Mouse (Mus musculus) urinary bladder, postnatal 25 days (tissue): ENCODE measurements at regions not wholly inside any gene's neighbourhood (a gene's known extent, or its start where the extent isn't known, plus 50 kb on each side); places are given as distances from the start of the nearest gene placed in this dataset.
"Not testable (repeated sequence)": the region's sequence is repeated elsewhere in the genome, so short reads cannot be mapped to it uniquely, and the experiment has no call there.

ENCODE experiments used
- DNase-seq: peaks from one replicate; pipeline ENCODE4 v3.0.0; 2022; ENCODE audit warnings: low spot score

DNA sequence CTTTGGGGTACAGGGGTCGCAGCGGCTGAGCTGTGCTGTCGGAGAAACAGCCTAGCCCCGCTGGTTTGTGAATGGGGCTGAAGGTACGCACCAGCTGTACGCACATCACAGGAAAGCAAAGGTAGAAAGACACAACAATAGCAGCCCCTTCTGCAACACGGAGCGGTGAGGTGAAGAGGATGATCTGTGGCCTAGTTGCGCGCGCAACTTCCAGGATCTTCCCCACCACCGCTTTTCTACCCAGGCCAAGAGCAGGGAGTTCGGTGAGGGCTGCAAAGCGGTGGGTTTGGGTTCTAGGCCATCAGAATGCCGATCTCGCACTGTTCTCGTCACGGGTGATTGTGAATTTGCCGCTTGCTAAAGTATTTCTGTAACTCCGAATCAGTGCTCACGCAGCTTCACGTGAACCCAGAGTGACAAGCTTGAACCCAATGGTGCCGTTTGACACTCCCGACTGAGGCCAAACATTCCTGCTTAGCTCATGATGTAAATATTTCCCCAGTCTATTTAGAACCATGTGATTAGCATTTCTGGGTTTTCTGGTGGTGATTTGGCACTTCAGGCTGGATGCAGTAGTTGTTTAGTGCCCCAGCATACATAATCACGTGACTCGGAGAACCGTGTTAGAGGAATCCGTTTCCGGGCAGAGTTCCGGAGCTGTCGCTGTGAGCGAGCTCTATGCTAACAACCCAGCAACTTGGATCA lies 54.7 kb downstream of the Cryaa start:
- DNase-seq: no peak

DNA sequence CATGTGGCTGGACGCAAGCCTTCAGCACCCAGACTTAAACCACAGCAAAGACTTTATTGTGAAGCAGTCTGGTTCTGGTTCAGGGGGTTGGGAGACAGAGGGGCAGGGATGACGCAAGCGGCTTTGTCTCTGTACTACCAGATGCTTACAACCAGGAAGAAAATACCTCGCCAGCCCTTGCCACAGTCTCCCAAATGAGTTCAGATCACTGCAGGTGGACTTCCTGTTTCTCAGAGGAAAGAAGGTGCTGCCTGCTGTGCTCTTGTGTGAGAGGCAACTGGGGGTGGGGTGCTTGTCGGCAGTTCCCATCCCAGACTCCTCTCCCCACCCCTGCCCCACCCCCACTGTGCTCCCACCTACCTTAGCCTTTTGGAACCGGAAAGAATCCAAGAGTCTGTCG lies 56.9 kb downstream of the Cryaa start:
- no peak for DNase-seq

DNA sequence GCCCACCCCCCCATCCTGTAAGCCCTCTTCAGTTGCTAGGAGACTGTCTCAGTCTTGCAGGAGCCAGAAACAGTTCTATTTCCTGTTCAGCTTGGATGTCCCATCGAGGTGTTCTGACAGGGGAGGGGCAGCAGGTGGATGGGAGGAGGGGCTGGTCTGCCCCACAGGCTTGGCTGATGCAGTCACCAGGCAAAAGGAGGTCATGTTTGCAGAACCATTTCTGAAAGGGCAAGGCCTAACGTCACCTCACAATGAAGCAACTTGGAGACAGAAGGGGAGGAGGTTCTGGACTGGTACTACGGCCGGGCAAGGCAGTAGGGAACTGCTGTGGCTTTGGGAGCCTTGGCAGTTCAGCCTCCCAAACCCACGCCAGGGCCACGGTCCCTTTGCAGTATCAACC lies 59.1 kb downstream of the Cryaa start:
- DNase-seq: no peak

DNA sequence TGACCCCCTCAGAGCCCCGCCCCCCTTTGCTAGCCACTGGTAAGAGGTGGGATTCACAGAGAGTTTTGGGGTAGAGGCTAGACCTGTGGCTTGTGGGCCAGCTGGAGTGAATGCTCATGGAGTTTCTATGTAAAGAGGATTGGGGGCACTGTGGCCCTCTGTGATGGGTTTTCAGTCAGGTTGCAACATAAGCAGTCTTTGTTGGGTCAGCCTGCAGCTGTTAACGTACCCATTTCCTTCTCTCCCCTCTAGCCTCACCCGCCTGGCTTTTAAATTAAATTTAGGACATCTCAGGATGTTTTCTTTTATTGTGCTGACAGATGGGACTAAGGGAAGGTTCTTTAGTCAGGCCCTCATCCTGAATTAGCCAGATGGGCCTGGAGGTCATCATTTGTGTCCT lies 60.6 kb downstream of the Cryaa start:
- no peak for DNase-seq

DNA sequence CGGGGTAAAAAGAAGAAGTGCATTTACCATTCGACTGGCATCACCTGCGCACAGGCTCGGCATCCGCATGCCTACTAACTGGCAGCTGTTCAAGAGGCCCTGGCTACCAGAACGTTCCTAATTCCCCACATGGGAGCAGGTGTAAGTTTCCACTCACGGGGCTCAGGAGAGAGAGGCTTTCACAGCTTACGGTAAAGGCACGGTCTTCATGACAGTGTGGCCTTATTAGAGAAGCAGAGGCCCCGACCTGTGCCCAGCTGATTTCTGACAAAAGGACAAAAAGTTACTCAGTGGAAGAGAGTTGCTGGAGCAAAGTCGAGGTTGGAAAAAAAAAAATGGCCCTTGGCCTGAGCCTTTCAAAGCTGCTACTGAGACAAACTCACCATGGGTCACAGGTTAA lies 62.0 kb downstream of the Cryaa start:
- DNase-seq: no peak

DNA sequence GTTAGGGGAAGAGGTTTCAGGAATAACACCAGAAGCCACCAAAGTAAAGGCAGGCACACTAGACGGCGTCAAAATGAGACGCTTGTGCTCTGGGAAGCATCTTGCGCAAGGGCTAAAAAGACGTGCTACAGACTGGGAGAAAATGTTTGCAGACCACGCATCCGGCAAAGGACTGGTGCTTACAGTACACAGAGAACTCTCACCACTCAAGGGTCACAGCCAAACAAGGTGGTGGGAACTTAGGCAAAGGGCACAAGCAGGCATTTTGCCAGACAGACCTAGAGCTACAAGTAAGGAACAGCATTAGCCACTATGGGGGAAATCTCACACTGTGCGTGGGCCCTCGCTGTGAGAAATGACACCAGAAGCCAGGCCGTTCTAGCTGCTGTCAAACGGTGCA lies 62.5 kb downstream of the Cryaa start:
- no peak for DNase-seq

DNA sequence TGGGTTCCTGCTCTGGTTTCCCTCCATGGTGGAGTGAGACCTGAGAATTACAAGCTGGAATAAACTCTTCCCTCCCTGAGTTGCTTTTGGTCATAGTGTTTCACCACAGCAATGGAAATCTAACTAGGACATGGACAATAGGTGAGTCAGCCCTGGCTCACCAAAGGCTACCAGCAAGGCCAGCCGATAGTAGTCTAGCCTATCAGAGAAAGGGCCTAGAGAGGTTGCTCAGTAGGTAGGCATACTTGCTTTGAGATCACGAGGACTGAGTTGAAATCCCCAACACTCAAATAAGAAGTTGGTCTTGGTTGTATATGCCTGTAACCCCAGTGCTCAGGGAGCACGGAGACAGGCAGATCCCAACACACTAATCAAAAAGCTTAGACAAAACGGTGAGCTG lies 66.0 kb downstream of the Cryaa start:
- no peak for DNase-seq

DNA sequence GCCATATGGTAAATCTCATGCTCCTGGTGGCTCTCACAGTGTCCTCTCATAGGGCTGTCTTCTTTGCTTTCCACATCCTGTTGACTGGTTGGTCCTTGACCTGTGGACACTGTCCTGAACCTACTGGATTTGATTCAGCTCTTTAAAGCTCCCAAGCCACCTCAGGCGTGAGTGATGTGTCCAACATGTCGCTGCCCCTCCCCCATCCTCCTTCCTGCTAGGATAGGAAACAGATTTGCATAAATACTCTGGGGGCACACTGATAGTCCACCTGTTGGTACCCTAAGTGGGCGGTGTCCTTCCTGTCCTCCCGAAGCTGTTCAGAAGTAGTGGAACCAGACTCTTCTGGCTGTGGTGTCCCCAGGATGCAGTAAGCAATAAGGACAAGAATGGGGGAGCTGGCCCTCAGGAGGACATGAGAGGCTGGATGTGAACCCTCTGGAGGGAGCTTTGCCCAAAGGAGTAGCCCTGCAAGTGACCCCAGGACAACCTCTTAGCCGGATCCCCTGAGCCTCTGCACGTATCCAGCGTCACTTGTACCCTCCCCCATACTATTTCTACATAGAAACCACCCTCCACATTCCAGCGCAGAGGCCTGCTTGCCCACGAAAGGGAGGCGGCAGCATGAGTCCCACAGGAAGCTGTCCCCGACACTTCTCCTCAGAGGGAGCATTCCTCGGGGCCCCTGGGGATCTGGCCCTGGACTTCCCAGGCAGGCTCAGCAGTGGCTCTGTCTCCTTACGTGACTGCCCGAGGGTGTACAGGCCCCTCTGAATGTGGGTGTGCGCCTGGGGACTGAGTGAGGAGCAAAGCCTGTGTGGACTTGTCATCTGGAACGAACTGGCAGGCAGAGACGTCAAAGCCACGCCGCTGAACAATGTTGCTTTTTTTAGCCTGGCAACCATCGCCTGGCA lies 68.8 kb downstream of the Cryaa start:
- DNase-seq: peak; percentile 53

DNA sequence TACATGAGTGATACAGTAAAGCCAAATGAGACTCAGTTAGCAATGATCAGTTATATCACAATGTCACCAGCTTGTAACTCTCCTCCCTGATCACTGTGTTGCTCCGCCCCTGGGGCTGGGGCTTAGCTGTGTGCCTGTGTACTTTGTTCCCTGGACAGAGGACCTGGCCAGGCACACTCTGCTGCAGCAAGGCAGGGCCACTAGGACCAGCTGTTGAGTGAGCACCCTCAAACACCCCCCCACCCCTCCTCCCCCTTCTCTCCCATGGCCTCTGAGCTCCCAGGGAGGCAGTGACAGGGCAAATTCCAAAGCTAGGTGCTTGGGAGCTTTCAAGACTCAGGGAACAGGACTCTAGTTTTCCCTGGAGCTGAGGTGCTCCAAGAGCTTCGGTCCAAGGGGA lies 70.0 kb downstream of the Cryaa start:
- DNase-seq: no peak

DNA sequence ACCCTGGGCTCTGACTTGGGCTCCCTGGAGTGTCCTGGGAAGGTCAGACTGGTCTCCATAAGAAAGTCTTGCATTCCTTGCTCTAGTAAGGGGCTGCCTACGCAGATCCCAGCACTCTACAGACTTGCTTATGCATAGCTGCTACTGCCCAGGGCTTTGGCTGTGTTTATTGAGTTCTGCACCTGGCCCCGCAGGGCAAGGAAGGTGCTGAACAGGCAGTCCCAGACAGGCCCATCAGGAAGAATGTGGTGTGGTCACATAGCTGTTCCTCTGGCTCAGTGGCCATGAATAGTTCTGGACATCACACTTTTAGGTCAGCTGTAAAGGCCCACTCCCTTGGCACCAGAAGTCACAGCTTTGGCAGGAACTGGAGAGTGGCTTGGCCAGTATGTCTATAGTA lies 70.6 kb downstream of the Cryaa start:
- DNase-seq: peak; percentile 31

DNA sequence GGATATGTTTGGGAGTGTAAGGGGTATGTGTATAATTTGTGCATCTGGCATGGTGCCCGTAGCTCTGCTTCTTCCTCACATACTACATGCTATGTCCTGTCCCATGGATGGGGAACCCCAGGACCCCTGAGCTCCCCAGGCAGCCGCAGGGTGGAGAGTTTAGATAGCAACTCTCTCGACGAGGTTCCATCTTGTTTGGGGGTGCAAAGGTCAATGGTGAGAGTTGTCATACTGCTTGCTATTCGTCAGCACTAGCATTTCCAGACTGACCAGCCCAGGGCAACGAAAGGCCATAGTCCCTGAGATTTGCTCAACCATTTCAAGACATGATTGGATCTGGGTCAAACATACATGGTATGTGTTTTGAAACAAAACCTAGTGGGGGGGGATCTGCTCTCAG lies 71.4 kb downstream of the Cryaa start:
- no peak for DNase-seq

DNA sequence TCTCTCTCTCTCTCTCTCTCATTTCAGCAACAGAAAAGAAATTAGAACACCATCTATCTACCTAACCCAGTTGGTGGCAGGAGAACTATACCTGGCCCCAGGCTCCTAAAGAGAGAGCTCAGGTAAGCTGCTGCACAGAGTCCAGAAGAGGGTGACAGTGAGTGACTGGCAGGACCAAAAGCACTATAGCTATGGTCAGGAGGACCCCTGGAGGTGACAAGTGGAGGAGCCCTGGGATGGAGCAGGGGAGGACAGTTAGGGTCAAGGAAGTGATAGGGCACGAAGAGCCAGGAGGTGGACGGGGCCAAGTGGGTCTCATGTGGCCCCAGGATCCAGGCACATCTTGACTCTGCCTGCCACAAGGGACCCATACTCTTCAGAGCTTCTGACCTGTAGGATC lies 73.7 kb downstream of the Cryaa start:
- no peak for DNase-seq

DNA sequence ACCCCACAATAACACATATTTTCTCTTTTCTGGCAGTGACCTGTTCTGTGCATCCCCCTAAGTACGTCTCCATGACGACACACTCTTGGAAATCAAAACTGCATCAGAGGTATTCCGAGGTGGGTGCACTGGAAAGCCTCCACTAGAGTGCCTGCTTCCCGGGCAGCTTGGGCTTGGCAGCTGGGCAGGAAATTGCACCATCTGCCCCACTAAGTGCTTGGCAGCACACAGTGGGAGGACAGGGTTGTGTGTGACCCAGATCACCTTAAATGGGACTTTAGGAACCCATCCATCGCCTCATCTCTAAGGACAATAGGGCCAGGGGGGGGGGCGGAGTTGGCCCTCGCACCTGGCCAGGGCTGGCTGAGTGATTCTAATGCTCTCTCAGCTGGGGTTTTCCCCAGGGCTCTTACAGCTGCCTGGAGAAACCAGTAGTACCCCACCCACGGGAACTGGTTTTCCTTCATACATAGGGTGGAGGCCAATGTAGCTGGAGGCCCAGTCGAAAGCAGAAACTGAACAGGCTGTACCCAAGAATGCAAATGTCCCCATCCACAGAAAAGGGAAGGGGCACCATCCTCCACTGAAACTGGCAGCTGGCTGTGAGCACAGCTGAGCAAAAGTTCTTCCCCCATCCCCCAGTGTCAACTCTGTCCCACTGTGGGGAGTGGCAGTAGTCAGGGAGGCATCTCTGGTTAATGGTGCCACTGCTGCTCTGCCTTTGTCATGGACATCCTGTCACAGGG lies 75.7 kb downstream of the Cryaa start:
- no peak for DNase-seq

DNA sequence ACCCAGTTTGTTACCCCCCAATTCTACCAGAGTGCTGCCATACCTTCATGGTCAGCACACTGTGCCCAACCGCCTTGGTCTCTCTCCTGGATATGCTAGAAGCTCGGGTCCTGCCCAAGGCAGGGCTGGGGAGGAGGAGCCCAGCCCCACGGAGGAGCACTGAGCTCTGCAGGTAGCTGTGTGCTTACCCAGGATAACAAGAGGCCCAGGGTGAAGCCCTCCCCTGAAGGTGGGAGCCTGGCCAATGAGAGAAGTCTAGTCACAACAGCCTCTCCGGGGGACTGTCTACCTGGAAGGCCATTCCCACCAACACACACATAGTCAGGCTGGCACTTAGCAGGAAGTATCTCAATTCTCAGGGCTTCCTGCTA lies 76.2 kb downstream of the Cryaa start:
- no peak for DNase-seq

DNA sequence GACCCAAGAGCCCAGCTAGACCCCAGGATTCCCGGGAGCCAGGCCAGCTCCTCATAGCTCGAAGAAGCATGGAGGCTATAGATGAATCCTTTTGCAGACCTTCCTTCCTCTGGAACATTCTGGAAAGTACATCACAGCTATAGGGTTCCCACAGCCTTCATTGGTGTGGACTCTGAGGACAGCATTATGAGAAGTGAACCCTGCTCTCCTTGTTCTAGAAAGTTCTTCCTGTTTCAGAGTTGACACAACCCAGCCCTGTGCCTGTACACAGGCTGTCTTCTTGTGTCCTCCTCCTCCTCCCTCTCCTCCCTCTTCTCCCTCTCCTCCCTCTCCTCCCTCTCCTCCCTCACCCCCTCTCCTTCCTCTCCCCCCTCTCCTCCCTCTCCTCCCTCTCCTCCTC lies 82.9 kb downstream of the Cryaa start:
- DNase-seq: no peak

DNA sequence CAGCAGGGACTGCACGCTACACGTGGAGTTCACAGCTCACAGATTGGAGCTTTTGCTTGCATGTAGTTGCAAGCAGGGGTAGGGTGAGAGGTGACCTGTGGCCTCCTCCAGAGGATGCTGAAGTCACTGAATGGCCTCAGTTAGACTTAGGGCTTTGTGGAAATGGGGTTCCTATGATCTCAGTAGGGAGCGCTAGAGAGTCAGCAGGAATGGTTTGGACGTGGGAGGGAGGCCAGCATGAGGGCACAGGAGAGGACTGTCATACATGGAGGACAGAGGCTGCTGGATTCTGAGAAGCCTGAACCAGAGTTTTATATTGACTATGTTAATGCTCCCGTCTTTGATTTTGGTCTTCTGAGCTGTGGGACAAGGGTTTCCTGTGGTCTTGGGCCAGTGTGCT lies 85.5 kb downstream of the Cryaa start:
- DNase-seq: no peak

DNA sequence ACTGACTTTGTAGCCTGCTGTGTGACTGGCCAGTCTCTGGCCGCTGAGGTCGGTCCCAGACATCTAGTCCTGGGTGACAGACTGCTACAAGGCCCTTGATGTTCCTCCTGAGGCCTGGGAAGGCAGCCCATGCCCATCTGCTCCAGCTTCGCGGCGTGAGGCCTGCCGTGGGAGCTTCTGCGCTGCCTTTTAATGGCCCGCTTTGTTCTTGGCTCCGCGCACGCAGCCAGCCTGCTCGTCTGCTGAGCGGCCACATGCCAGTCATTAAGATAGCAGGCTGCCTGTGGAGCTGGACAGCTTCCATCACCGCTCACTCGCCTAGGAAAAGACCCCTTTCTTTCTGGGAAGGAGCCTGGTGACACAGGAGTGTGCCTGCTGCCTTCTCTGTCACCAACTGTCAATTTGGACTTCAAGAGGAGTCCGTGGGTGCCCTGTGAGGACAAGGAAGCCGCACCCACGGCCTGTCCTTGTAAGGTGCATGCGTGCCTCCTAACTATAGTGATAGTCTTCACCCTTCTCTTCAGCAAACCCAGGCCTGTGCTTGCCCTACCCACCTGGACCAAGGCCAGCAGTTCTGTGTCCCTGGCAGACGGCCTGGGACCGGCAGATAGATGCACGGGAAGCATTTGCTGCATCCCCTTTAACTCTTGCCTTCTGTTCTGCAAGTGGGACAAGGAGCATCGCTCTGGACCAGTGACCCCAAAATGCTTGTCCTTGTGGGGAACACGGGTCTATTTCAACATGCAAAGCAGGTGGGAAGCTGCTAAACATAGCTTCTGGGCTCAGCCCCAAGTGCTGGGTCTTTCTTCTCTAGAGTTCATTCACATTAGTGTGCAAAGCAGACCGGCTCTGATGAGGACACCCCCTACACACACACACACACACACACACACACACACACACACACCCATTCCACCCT lies 88.6 kb downstream of the Sik1 start:
- DNase-seq: peak; percentile 52

DNA sequence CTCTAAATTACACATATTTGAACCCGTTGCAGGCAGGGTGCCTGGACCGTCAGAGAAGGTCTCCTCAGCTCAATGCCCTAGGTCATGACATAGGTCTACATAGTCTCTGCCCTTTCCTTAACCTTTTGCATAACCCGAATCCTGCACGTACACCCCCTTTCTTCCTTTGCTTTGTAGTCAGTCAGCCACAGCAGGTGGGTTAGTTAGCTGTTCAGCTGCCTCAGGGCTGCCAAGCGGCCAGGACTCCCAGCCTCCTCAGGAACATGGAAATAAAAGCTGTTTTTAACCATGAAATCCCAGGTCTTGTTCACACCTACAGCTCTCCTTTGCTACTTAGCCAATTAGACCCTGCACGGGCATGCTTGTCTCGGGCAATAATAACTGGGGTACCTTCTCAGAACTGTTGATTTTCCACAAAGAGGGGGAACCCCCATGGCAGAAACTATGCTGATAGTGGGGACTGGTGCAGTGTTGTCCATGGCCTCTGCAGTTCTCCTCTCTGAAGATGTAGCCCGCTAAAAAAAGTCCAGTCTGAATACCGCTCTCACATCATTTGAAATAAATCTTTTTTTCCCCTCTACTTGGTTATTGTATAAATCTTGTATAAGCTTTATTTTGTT lies 83.3 kb downstream of the Sik1 start:
- DNase-seq: no peak

DNA sequence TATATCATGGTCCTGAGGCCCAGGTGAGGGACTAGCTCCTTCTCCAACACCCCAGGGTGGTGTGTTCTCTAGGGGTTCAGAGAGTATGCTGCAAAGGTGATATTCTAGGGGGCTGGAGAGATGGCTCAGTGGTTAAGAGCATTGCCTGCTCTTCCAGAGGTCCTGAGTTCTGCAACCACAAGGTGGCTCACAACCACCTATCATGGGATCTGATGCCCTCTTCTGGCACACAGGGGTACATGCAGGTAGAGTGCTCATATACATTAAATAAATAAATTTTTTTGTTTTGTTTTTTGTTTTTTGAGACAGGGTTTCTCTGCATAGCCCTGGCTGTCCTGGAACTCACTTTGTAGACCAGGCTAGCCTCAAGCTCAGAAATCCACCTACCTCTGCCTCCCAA lies 81.7 kb downstream of the Sik1 start:
- DNase-seq: not testable (repeated sequence)

DNA sequence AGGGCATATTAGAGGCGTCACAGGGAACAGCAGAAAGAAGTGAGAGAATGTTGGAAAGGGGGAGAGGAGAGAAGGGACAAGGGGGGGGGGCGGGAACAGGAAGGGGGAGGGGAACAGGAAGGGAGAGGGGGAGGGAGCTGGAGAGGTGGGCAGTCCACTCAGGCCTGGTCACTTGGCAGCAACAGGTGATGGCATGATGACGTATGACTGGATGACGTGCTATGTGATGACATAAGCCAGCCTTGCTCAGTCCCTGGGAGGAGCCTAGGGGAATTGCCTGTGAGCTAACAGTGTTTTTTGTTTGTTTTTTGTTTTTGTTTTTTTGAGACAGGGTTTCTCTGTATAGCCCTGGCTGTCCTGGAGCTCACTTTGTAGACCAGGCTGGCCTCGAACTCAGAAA lies 80.6 kb downstream of the Sik1 start:
- no peak for DNase-seq

DNA sequence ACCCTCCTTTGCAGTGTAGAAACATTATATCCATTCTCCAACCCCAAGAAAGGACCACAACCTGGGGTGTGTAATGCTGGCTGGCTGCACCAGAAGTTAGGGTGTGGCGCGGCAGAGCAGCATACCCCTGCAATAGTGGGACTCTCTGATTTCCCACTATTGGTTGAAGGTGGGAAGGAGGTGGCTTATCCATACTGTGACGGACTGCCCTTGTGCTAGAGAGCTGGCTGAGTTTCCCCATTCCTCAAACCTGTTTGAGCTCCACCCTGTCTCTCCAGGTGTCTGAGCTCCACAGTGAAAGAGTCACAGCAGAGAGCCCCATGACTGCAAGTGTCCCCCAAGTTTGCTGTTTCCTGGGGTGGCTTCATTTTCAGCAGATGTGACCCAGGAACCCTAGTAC lies 79.6 kb downstream of the Sik1 start:
- no peak for DNase-seq
